Mouse (Mus musculus) Patski (cell line): ENCODE measurements around the gene Mettl3. TPM values are rescaled to one million over a fixed set of nuclear protein-coding genes. Genes with fewer than 3 reads are reported as not detected.
A peak's percentile ranks its signal among the peaks of the same experiment; 100 is the strongest.

Experiments
- ATAC-seq: fragments of 100-300 bp; one replicate; pipeline ENCODE4 v1.8.0; 2021
- CTCF ChIA-PET: fragments of 350-600 bp; sonication (Branson Sonifier 250); formaldehyde crosslinking; loops from one replicate; lab custom pipeline; 2022; ENCODE audit warnings: inconsistent platforms; lab: Charles Lee
- POLR2A ChIA-PET: fragments of 350-600 bp; sonication (Branson Sonifier 250); formaldehyde crosslinking; loops from one replicate; lab custom pipeline; 2022; ENCODE audit warnings: antibody characterized with exemption, inconsistent platforms; lab: Charles Lee
- DNase-seq: peaks from one replicate; pipeline ENCODE4 v3.0.0-alpha.2; 2011; ENCODE audit warnings: low read depth, low spot score
- H3K27me3 ChIP-seq: fragments of 371-371 bp; one replicate; pipeline ENCODE4 v1.5.1; 2021
- CTCF ChIP-seq: fragments of 100-300 bp; IDR thresholded peaks from one replicate; pipeline ENCODE4 v1.5.1; 2021
- in situ Hi-C: fragments of 300-500 bp; cut with MboI; formaldehyde crosslinking; loops from 3 replicates; pipeline ENCODE4 v1.11.1; 2018; ENCODE audit warnings: low pct_unique_long_range_greater_than_20kb, mixed read lengths
- polyA plus RNA-seq: library from polyadenylated mRNA; unstranded; gene quantifications from one replicate; pipeline ENCODE4 v1.2.3, GENCODE M21; 2021

Gene Mettl3
- polyA plus RNA-seq, 1 experiment from 2014 or later, result 28.7 TPM

GRCm38 (mm10) chr14:52295558-52296264 lies 9.2 kb downstream of the Mettl3 start:
- ChIA-PET CTCF (interaction anchor here (0.9 to 6.4 kb wide), 11 partner anchors 9 to 51 kb away, joined by 3 to 56 read pairs (median 5); partner anchors contain the start of genes Mettl3, Rab2b and Tox4), POLR2A (interaction anchor here (1.7 kb wide), 1 partner anchor 44 kb away, joined by 7 read pairs; no protein-coding TSS in a partner anchor)
- in situ Hi-C loops, result loop anchor here (5.0 kb wide), 1 partner anchor 42 kb away; no protein-coding TSS in a partner anchor
- DNase-seq (no peak), ATAC-seq (no peak)
- no peaks in the 10 kb centered on the region for H3K27me3 ChIP-seq
- TF ChIP-seq CTCF, result peak; percentile 59

- no peak for DNase-seq
- ChIA-PET CTCF (interaction anchor here (1.6 kb wide), 1 partner anchor 12 kb away, joined by 5 read pairs; no protein-coding TSS in a partner anchor), POLR2A (no interaction called here)
- TF ChIP-seq CTCF, result no peak
- in situ Hi-C loops, result no loop called here
- no peaks in the 10 kb centered on the region for H3K27me3 ChIP-seq
- no peak for ATAC-seq
These were observed 20.7 kb downstream of the Mettl3 start for GRCm38 (mm10) chr14:52284191-52284590.

GRCm38 (mm10) chr14:52283629-52284028 lies 21.3 kb downstream of the Mettl3 start:
- ATAC-seq (no peak), DNase-seq (no peak)
- in situ Hi-C loops, result no loop called here
- ChIA-PET CTCF (interaction anchor here (1.2 to 1.6 kb wide), 3 partner anchors 12 to 159 kb away, joined by 3 to 5 read pairs (median 4); partner anchors contain the start of gene Mettl3), POLR2A (no interaction called here)
- no peaks in the 10 kb centered on the region for H3K27me3 ChIP-seq
- no peak for TF ChIP-seq CTCF

- TF ChIP-seq CTCF, result no peak
- H3K27me3 ChIP-seq, result no peaks in the 10 kb centered on the region
- in situ Hi-C loops, result no loop called here
- no peak for DNase-seq
- ChIA-PET CTCF (interaction anchor here (1.1 to 2.2 kb wide), 4 partner anchors 11 to 23 kb away, joined by 3 to 9 read pairs (median 6); partner anchors contain the start of gene Chd8), POLR2A (interaction anchor here (1.2 kb wide), 1 partner anchor 35 kb away, joined by 4 read pairs; no protein-coding TSS in a partner anchor)
- ATAC-seq, result no peak
These were observed 25.2 kb downstream of the Mettl3 start for GRCm38 (mm10) chr14:52279747-52280120.

GRCm38 (mm10) chr14:52278932-52279746 lies 25.8 kb downstream of the Mettl3 start, which contains the start of the genes Tox4 and Rab2b:
Tox4 (plus strand) TSS chr14:52279146.
Rab2b (minus strand) TSS chr14:52279545.
- CTCF ChIA-PET, result interaction anchor here (0.7 to 2.2 kb wide), 7 partner anchors 9 to 84 kb away, joined by 3 to 9 read pairs (median 3); partner anchors contain the start of gene Chd8
- in situ Hi-C loops, result no loop called here
- POLR2A ChIA-PET, result interaction anchor here (1.2 kb wide), 1 partner anchor 35 kb away, joined by 4 read pairs; no protein-coding TSS in a partner anchor
- DNase-seq (peak; percentile 97), ATAC-seq (peak; percentile 99)
- peak; percentile 100 for TF ChIP-seq CTCF
- no peaks in the 10 kb centered on the region for H3K27me3 ChIP-seq

GRCm38 (mm10) chr14:52277210-52277609 lies 27.7 kb downstream of the Mettl3 start:
- in situ Hi-C loops, result no loop called here
- ChIA-PET POLR2A (no interaction called here), CTCF (interaction anchor here (0.8 to 1.4 kb wide), 2 partner anchors 39 to 54 kb away, joined by 3 read pairs; no protein-coding TSS in a partner anchor)
- no peak for TF ChIP-seq CTCF
- no peaks in the 10 kb centered on the region for H3K27me3 ChIP-seq
- ATAC-seq (no peak), DNase-seq (no peak)

GRCm38 (mm10) chr14:52272781-52273180 lies 32.1 kb downstream of the Mettl3 start:
- POLR2A ChIA-PET, result interaction anchor here (0.6 to 0.8 kb wide), 2 partner anchors 22 to 115 kb away, joined by 3 to 5 read pairs; no protein-coding TSS in a partner anchor
- no peaks in the 10 kb centered on the region for H3K27me3 ChIP-seq
- ATAC-seq, result no peak
- no peak for TF ChIP-seq CTCF
- DNase-seq, result no peak
- CTCF ChIA-PET, result interaction anchor here (2.0 kb wide), 1 partner anchor 11 kb away, joined by 10 read pairs; no protein-coding TSS in a partner anchor
- in situ Hi-C loops, result no loop called here

GRCm38 (mm10) chr14:52257484-52258213 lies 47.3 kb downstream of the Mettl3 start, which contains the start of gene Chd8:
Chd8 (minus strand) TSS chr14:52257780.
- no peaks in the 10 kb centered on the region for H3K27me3 ChIP-seq
- DNase-seq, result peak; percentile 81
- in situ Hi-C loops, result no loop called here
- CTCF ChIA-PET, result interaction anchor here (1.0 to 2.6 kb wide), 6 partner anchors 10 to 73 kb away, joined by 3 to 9 read pairs (median 5); partner anchors contain the start of genes Rab2b and Tox4
- POLR2A ChIA-PET, result interaction anchor here (0.9 to 1.6 kb wide), 2 partner anchors 13 to 18 kb away, joined by 3 to 11 read pairs; no protein-coding TSS in a partner anchor
- peak; percentile 100 for ATAC-seq
- TF ChIP-seq CTCF, result peak; percentile 99
